Mouse (Mus musculus) Patski (cell line): ENCODE data around the gene Nmt1. TPM values are rescaled to one million over a fixed set of nuclear protein-coding genes. Genes with fewer than 3 reads are reported as not detected.
A peak's percentile ranks its signal among the peaks of the same experiment; 100 is the strongest.

ENCODE experiments used
- ATAC-seq: fragments of 100-300 bp; one replicate; pipeline ENCODE4 v1.8.0; 2021
- CTCF ChIA-PET: fragments of 350-600 bp; sonication (Branson Sonifier 250); formaldehyde crosslinking; loops from one replicate; lab custom pipeline; 2022; ENCODE audit warnings: inconsistent platforms; lab: Charles Lee
- POLR2A ChIA-PET: fragments of 350-600 bp; sonication (Branson Sonifier 250); formaldehyde crosslinking; loops from one replicate; lab custom pipeline; 2022; ENCODE audit warnings: antibody characterized with exemption, inconsistent platforms; lab: Charles Lee
- DNase-seq: peaks from one replicate; pipeline ENCODE4 v3.0.0-alpha.2; 2011; ENCODE audit warnings: low read depth, low spot score
- H3K27me3 ChIP-seq: fragments of 371-371 bp; one replicate; pipeline ENCODE4 v1.5.1; 2021
- CTCF ChIP-seq: fragments of 100-300 bp; IDR thresholded peaks from one replicate; pipeline ENCODE4 v1.5.1; 2021
- in situ Hi-C: fragments of 300-500 bp; cut with MboI; formaldehyde crosslinking; loops from 3 replicates; pipeline ENCODE4 v1.11.1; 2018; ENCODE audit warnings: low pct_unique_long_range_greater_than_20kb, mixed read lengths
- polyA plus RNA-seq: library from polyadenylated mRNA; unstranded; gene quantifications from one replicate; pipeline ENCODE4 v1.2.3, GENCODE M21; 2021

Nmt1 gene
- polyA plus RNA-seq, 1 experiment from 2014 or later = 87.5 TPM

DNA sequence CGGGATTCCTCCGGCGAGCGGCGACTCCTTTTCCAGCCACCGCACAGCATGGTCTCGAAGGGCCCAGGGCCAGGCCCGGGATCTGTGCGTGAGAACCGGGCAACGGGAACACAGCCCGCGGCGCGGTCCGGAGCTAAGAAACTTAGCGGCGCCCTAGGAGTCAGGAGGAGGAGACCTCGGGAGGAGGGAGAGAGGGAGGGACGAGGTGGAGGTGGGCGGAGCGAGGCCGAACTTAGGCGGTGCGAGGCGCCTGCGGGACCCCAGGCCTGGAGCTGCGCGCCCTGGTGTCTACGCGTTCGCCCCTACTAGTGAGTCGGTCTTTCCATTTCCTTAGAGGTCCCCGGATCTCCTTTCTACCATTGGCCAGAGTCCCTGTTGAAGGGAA, 73.5 kb downstream of the Nmt1 start, which contains the start of the genes Plcd3 and Acbd4:
TSS of gene Plcd3 (minus strand) at position 178 of the 385 bp plus-strand sequence.
TSS of gene Acbd4 (plus strand) at position 202 of the 385 bp plus-strand sequence.
- DNase-seq (no peak), ATAC-seq (peak; percentile 37)
- TF ChIP-seq CTCF = no peak
- POLR2A ChIA-PET = interaction anchor here (1.1 to 8.8 kb wide), 3 partner anchors 14 to 57 kb away, joined by 3 to 86 read pairs (median 17); partner anchors contain the start of gene Hexim1
- CTCF ChIA-PET = interaction anchor here (1.1 to 6.6 kb wide), 9 partner anchors 15 to 224 kb away, joined by 4 to 68 read pairs (median 6); partner anchors contain the start of genes Hexim1 and Hexim2
- in situ Hi-C loops = loop anchor here (10.0 kb wide), 2 partner anchors 53 to 213 kb away; no protein-coding TSS in a partner anchor
- no peaks in the 10 kb centered on the region for H3K27me3 ChIP-seq

DNA sequence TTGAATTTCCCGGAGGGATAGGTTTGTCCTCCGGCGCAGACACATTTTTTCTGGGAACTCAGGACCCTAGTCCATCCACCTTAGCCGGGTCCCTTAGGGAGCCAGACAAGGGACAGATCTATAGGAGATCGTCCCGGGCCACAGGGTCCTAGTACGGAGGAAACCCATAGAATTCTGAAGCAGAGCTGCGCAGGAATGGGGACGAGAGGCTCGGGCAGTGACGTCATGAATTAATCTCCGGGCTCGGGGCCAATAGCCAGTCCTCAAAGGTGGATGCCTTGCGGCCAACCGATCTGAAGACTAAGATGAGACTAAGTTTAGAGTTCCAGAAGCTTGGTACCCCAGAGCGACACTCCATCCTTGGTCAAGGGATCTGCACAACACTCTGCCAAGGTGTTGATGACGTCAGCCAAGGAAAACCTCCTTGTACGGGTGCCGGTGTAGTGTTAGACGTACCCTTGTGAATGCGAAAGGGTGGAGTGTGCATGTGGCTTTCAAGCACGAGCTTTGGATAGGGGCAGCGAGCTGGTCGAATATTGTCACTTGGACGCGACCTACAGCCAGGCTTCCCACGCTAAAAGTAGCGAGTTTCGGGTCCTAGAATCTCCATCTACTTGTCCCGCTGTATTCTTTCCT, 74.0 kb downstream of the Nmt1 start:
- TF ChIP-seq CTCF = no peak
- peak; percentile 3 for ATAC-seq
- H3K27me3 ChIP-seq = no peaks in the 10 kb centered on the region
- CTCF ChIA-PET = interaction anchor here (0.6 to 6.6 kb wide), 24 partner anchors 10 to 224 kb away, joined by 3 to 68 read pairs (median 5); partner anchors contain the start of genes Hexim1 and Hexim2
- POLR2A ChIA-PET = interaction anchor here (0.6 to 8.8 kb wide), 6 partner anchors 13 to 439 kb away, joined by 3 to 86 read pairs (median 4); partner anchors contain the start of genes Hexim1 and Hexim2
- DNase-seq = no peak
- in situ Hi-C loops = loop anchor here (10.0 kb wide), 2 partner anchors 53 to 213 kb away; no protein-coding TSS in a partner anchor

DNA sequence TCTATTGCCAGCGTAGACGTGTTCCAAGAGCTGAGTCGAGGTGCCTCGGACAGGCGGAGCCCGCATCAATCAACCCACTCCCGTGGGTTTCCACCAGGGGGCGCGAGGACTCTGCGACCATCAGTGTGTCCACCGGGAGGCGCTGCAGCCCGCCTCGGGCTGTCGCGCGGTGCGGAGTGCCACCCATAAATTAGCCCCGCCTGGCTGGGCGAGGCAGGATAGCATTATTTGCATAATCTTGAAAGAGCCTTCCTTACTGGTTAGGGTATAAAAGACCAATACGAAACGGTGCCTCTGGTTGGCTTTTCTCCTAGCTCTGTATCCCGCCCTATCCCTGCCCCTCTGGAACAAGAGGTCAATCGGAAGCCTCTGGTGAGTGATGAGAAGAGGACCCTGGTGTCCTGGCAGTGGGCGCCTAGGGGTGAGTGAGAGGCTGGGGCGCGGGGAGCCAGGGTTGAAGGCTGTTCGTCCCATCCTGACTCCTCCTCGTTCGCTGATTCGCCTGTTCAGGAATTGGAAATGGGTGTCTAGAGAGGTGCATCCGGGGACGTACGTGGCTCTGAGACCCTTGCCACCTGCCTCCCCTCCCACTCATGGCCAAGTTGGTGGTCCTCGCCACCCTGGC, 74.8 kb downstream of the Nmt1 start:
- no peak for TF ChIP-seq CTCF

DNA sequence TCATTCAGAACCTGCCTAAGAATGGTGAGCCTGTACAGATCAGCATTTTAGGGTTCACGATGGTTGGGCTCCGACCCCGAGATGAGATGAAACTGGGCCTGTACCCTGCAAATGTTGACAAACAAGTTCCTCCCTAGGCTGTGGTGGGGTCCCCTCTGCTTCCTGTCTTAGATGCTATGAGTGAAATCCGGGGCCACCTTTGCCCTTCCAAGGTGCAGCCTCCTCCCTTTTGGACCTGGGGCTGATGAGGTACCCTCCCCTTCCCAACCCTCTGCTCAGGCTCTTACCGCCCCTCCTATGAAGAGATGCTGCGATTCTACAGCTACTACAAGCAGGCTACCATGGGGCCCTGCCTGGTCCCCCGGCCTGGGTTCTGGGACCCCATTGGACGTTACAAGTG, 75.6 kb downstream of the Nmt1 start:
- no peak for DNase-seq
- CTCF ChIA-PET = interaction anchor here (1.1 to 6.6 kb wide), 5 partner anchors 13 to 81 kb away, joined by 3 to 68 read pairs (median 7); partner anchors contain the start of gene Hexim1
- H3K27me3 ChIP-seq = no peaks in the 10 kb centered on the region
- in situ Hi-C loops = loop anchor here (10.0 kb wide), 2 partner anchors 51 to 211 kb away; no protein-coding TSS in a partner anchor
- no peak for TF ChIP-seq CTCF
- POLR2A ChIA-PET = interaction anchor here (8.8 kb wide), 1 partner anchor 12 kb away, joined by 86 read pairs; the partner anchor contains the start of gene Hexim1
- no peak for ATAC-seq

More for the DNA sequence above, 74.8 kb downstream of the Nmt1 start:
- ChIA-PET CTCF (interaction anchor here (0.6 to 6.6 kb wide), 29 partner anchors 9 to 223 kb away, joined by 3 to 68 read pairs (median 5); partner anchors contain the start of genes Hexim1 and Hexim2), POLR2A (interaction anchor here (0.6 to 8.8 kb wide), 4 partner anchors 12 to 194 kb away, joined by 3 to 86 read pairs (median 10); partner anchors contain the start of gene Hexim1)
- ATAC-seq (peak; percentile 90), DNase-seq (peak; percentile 94)
- in situ Hi-C loops = loop anchor here (10.0 kb wide), 2 partner anchors 52 to 212 kb away; no protein-coding TSS in a partner anchor
- no peaks in the 10 kb centered on the region for H3K27me3 ChIP-seq

DNA sequence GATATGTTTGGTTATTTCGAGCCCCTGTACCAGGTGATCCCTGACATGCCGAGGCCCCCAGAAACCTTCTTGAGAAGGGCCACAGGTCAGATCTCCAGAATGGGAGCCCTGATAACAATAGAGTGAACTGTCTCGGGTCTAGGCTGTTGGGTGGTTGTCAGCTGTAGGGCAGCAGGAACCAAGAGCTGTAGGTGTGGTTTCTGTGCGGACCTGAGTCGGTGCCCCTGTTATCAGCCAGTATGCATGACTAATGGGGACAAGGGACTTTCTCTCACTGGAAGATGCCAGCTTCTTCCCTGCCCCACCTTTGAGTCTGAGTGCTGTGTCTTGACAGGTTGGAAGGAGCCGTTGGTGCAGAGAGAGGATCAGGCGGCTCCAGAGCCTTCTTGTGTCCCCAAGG, 76.5 kb downstream of the Nmt1 start:
- CTCF ChIA-PET = interaction anchor here (6.6 kb wide), 1 partner anchor 12 kb away, joined by 68 read pairs; the partner anchor contains the start of gene Hexim1
- POLR2A ChIA-PET = interaction anchor here (8.8 kb wide), 1 partner anchor 11 kb away, joined by 86 read pairs; the partner anchor contains the start of gene Hexim1
- H3K27me3 ChIP-seq = no peaks in the 10 kb centered on the region

DNA sequence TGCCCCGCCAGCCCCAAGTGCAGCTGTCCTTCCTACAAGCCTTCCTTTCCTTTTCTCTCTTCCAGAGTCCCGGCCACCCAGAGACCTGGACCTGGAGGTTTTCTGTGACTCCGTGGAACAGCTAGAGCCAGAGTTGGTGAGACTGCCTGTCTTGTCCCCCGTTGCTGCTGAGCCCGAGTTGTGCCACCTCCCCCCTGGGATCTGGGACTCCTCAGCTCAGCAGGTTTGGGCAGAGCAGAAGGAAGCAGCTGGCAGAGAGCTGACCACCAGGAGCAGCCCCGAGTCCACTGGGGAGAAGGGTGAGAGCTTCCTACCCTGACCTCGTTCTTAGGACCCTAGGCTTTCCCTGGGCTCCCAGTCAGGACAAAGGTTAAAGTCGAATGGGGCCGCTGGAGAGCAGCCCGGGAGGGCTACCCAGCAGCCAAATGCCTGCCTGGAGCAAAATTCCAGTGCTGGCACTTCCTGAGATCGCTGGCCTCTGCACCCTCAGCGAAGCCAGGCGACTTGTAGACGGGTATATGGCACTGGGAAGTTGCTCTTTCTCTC, 77.3 kb downstream of the Nmt1 start:
- ChIA-PET CTCF (interaction anchor here (6.6 kb wide), 1 partner anchor 11 kb away, joined by 68 read pairs; the partner anchor contains the start of gene Hexim1), POLR2A (interaction anchor here (1.3 to 8.8 kb wide), 2 partner anchors 10 to 53 kb away, joined by 4 to 86 read pairs; partner anchors contain the start of gene Hexim1)
- in situ Hi-C loops = loop anchor here (10.0 kb wide), 2 partner anchors 50 to 210 kb away; no protein-coding TSS in a partner anchor
- H3K27me3 ChIP-seq = no peaks in the 10 kb centered on the region
- no peak for DNase-seq
- ATAC-seq = no peak
- no peak for TF ChIP-seq CTCF

More for the DNA sequence above, 76.5 kb downstream of the Nmt1 start:
- in situ Hi-C loops = loop anchor here (10.0 kb wide), 2 partner anchors 50 to 210 kb away; no protein-coding TSS in a partner anchor
- DNase-seq = no peak
- no peak for TF ChIP-seq CTCF
- ATAC-seq = no peak

DNA sequence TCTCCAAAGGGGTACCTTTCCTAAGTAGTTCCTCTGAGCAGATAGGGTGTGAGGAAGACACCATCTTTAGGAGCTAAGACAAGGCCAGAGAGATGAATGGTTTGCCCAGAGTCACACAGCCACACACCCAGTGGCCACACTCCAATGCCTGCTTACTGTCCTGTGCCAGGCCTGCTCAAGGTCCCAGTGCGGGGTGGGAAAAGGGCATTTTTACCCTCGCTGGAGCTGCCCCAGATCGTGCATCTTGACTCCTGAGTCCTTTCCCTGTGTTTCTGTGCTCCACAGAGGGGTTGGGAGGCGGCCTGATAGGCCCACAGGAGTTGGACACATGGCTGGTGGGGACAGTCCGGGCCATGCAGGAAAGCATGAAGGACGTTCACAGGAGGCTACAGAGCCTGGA, 77.8 kb downstream of the Nmt1 start:
- DNase-seq (no peak), ATAC-seq (no peak)
- in situ Hi-C loops = loop anchor here (10.0 kb wide), 2 partner anchors 49 to 209 kb away; no protein-coding TSS in a partner anchor
- CTCF ChIA-PET = interaction anchor here (6.6 kb wide), 1 partner anchor 11 kb away, joined by 68 read pairs; the partner anchor contains the start of gene Hexim1
- no peak for TF ChIP-seq CTCF
- POLR2A ChIA-PET = interaction anchor here (0.6 to 8.8 kb wide), 3 partner anchors 9 to 53 kb away, joined by 4 to 86 read pairs (median 4); partner anchors contain the start of gene Hexim1
- H3K27me3 ChIP-seq = no peaks in the 10 kb centered on the region

DNA sequence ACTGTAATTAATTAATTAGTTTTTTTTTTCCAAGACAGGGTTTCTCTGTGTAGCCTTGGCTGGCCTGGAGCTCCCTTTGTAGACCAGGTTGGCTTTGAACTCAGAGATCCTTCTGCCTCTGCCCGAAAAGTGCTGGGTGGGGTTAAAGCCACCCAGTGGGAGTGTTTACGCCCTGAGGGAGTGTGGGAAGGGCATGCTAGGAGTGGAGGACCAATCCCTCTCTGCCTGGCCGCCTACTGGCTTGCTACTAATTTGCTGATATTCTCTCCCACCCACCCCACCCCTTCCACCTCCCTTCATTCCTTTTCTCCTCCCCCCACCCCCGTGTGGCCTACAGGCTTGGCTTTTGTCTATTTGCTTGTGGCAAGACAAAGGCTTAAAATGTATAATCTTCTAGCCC, 78.4 kb downstream of the Nmt1 start:
- POLR2A ChIA-PET = interaction anchor here (1.3 to 8.8 kb wide), 2 partner anchors 9 to 52 kb away, joined by 4 to 86 read pairs; partner anchors contain the start of gene Hexim1
- no peak for TF ChIP-seq CTCF
- H3K27me3 ChIP-seq = no peaks in the 10 kb centered on the region
- DNase-seq (no peak), ATAC-seq (no peak)
- in situ Hi-C loops = loop anchor here (10.0 kb wide), 2 partner anchors 48 to 208 kb away; no protein-coding TSS in a partner anchor
- CTCF ChIA-PET = interaction anchor here (6.6 kb wide), 1 partner anchor 10 kb away, joined by 68 read pairs; the partner anchor contains the start of gene Hexim1

DNA sequence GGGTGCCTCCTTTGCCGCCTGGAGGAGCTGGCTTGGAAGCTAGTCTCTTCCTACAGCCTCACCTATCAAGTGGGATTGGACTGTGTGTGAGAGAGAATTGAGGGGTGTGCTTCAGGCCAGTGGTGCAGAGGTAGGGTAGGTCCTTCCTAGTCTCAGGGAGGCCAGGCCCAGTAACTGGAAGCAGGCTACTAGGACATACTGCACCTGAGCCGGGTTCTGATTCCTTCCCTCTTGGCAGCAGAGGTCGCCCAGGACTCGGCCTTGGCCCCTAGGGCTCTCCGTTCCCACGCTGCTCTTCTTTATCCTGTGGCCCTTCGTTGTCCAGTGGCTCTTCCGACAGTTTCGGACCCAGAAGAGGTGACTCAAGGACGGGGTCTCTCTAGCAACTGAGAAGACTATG, 83.3 kb downstream of the Nmt1 start:
- in situ Hi-C loops = no loop called here
- ATAC-seq = no peak
- no peak for DNase-seq
- CTCF ChIA-PET = interaction anchor here (1.6 to 1.7 kb wide), 2 partner anchors 9 to 48 kb away, joined by 4 to 7 read pairs; no protein-coding TSS in a partner anchor
- no peak for TF ChIP-seq CTCF
- POLR2A ChIA-PET = interaction anchor here (0.6 kb wide), 1 partner anchor 551 kb away, joined by 6 read pairs; no protein-coding TSS in a partner anchor
- no peaks in the 10 kb centered on the region for H3K27me3 ChIP-seq
